Mouse (Mus musculus) gastrocnemius, adult 18-20 months (tissue): ENCODE measurements around the gene Snn. TPM values are rescaled to one million over a fixed set of nuclear protein-coding genes. Genes with fewer than 3 reads are reported as not detected.
"Not testable (repeated sequence)": the region's sequence is repeated elsewhere in the genome, so short reads cannot be mapped to it uniquely, and the experiment has no call there.

Source experiments
- DNase-seq: peaks from one replicate; pipeline ENCODE4 v3.0.0; 2021; ENCODE audit warnings: low spot score
- long read RNA-seq, 2 experiments: library from polyadenylated mRNA; stranded (forward); transcript quantifications; one replicate each; pipeline ENCODE4 v2.0.0; 2021
- total RNA-seq, 2 experiments: library from RNA; stranded (reverse); gene quantifications; 2 replicates each; pipeline ENCODE4 v1.2.3; 2021

Gene Snn
- 1 to 10 TPM; 2.4 to 3.4 TPM for total RNA-seq
- long read RNA-seq, experiment 1, partial matches to known transcripts = 0 of 1 reads
- long read RNA-seq, experiment 1, other reads (novel, unspliced or antisense) = 0 of 1 reads
- long read RNA-seq, experiment 2, partial matches to known transcripts = 0 of 2 reads
- long read RNA-seq, experiment 2, other reads (novel, unspliced or antisense) = 1 of 2 reads

DNA sequence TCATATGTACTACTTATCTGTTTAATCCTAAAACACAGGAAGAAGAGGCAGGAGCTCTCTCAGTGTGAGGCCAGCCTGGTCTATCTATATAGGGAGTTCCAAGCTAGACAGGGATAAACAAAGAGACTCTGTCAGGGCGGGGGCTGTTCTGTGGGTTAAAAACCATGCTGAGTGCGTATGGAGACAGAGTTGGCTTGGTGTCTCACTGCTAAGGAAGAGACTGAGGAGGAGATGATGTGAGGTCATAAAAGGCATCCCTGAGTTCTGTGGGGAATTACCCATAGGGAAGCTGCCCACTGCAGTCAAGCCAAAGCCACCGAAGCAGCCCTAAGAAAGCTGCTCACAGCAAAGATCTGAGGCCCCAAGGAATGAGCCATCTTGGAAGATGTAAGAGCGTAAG lies at the start of gene Snn:
Snn (plus strand) TSS at position 301 of the 400 bp plus-strand sequence.
- no peak for DNase-seq

DNA sequence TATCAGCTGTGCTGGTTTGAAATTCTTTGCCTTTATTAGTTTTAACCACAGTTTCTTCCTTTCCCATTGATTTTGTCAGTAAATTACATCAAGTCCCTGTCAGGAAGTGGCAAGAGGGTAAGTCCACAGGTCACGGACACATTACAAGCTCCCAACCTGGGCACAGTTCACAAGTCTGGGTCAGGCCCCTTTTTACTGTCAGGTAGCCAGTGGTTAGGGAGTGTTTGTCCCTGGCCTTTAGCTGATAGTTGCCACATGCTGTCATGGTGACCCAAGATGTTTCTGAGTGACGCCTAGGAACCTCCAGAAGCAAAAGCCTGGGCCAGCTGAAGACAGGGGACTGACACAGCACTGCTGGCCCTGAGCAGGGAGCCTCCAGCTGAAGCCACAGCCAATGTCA lies 49.5 kb upstream of the Snn start:
- no peak for DNase-seq

DNA sequence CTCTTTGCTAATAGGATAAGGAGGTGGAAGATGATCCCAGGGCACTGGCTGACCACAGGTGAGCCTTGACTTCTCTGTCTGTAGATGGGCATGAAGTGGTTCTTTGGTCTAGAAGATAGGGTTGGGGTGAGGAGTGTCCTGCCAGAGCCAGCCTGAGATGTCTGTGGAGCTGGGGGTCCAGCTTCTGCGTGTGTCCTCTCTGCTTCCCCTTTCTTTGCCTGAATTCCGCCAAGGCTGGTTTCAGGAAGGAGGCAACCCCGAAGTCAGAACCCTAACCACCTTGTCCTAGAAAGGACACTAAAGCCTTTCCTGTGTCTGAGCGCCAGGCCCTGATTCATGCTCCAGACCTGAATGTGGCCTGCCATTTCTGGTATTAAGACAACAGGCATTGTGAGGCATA lies 48.8 kb upstream of the Snn start:
- no peak for DNase-seq

DNA sequence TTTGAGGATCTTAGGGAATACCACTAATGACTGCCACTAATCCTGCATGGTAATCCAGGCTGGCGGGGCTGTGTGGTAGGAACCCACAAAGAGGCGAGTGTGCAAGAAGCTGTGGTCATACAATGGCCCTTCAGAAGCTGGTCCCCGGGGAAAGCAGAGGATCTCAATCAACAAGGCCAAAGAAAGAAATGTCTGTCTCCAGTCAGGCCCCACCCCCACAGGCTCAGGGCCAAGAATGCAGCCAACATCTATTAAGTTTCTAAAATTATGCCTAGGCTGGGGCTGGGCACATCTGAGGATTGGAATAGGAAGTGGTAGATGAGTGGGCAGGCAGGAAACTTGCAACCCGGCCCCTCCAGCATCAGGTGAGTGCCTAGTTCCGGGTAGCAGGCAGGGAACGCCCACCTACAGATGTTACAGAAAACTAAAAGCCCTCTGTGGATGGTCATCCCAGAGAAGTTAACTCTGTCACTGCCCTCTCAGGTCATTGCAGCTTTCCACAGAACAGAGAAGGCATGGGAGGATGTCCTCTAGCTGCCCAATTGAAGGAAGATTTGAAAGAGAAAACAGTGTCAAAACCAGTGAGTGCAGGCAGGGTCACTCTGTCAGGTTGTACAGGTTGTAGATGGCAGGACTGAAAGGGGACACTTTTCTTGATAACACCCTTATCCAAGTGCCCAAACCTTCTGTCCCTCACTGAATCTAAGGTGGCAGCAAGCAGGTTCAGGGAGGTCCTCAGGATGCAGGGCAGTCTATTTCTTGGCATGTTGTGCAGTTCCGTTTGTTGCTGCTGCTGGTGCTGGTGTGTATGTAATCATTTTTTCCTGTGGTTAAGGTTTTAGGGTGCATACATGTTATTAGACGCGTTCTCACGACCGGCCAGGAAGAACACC lies 47.9 kb upstream of the Snn start:
- peak; percentile 45 for DNase-seq

DNA sequence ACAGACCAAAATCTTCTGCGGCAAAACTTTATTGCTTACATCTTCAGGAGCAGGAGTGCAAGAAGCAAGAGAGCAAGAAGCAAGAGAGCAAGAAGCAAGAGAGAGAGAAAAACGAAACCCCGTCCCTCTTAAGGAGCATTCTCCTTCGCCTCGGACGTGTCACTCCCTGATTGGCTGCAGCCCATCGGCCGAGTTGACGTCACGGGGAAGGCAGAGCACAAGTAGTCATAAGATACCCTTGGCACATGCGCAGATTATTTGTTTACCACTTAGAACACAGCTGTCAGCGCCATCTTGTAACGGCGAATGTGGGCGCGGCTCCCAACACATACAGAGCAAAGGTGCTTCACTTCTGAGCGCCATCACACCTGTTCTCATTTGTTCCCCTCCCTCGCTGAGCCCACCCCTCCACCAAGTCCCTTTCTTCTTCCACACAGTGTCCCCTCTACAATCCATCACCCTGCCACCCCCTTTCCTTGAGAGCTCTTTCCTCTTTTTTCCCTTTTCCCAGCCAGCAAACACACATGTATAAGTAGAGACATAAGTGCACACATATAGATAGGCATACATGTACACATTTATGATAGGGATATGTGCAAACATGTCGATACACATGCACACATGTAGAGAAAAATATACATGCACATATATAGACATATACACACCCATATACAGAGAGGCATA lies 47.1 kb upstream of the Snn start:
- DNase-seq = not testable (repeated sequence)

DNA sequence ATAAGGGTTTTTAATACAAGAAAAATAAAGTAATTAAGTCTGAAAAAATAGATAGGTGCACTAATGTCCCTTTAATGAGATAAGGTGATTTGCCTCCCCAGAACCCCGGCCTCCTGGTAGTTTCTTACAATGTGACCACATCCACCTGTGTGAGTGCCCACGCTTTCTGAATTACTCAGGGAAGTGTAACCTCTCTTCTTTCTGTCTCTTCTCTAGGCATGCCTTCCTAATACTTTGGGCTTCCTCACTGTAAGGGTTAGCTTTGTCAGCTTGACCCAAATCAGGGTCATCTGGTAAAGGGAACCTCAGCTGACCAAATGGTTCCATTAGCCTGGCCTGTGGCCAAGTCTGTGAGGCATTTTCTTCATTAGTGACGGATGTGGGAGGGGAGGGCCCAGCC lies 46.3 kb upstream of the Snn start:
- DNase-seq = no peak

DNA sequence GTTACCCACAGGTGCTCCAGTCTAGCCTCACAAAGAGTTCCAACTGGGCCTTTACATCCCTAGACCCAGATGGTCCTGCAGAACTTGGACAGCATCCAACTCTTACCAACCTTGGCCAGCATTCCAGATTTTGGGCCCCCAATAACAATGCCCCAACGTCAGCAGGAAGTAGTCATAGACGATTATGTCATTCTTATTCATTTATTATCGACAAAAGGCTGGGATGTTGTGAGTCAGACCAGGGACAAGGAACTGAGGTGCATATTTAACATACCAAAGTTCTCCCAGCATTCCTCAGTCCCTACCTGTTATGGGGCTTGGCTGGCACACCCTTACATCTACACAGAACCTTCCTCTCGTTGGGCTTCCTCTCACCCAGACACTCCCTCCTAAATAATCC lies 44.4 kb upstream of the Snn start:
- no peak for DNase-seq

DNA sequence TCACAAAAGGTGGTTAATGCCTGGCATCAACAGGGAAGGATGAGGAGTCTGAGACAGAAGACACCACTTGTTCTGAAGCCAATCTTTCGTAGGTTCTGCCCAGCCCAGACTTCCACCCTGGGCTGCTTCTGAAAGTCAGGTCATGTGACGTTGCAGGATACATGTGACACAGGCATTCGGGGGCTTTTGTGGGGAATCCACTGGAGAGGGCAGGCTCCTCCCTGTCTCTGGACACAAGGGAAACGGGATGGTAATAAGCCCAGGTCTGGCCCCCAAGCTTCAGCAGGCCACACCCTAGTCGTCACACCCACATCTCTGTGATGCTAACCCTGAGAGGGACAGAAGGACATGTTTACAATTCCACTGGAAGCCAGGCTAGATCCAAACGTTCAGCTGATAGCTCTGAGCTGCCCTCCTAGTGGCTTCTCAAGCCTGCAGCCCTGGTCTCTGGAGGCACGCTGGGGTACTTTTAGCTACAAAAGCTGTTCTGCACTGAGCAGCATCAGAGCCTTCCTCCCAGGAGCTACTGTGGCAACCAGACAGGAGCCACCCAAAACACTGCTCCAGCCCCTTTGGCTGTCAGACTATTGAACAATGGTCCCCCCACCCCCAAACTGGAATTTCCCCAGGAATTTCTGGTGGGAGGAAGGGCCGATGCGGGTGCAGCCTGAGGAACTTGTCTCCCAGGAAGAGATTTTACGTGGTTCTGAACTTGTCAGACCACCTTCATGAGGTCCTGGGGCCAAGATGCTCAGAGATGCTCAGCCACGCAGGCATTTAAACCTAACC lies 42.7 kb upstream of the Snn start:
- no peak for DNase-seq

DNA sequence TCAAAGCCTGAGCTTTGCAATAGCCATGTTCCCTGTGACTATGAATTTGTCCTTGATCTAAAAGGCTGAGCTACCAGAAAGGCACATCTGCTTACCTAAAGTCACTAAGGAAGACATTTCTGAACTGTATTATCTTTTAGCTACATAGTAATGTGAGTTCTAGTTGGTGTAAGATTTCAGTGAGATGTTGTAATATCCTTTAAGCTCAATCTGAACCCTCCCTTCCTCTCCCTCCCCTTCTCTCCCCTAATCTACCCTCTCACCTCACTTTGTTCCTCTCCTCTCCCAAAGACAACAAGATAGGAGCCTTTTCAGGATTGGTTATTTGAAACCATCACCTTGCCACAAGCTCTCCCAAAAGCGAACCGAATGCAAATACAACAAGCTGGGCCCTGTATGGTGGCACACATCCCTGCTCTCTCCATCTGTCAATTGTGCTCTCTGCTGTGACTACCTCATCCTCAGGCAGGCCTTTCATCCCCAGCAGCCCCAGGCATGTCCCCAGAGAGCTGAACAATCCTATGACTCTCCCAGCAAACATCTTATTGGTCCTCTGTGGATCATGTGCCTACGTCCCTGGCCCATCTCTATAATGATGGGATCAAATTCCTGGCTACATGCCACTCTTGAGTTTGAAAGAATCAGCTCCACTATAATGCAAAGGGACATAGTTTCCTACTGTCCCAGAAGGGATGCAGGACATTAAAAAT lies 39.2 kb upstream of the Snn start:
- DNase-seq = no peak

DNA sequence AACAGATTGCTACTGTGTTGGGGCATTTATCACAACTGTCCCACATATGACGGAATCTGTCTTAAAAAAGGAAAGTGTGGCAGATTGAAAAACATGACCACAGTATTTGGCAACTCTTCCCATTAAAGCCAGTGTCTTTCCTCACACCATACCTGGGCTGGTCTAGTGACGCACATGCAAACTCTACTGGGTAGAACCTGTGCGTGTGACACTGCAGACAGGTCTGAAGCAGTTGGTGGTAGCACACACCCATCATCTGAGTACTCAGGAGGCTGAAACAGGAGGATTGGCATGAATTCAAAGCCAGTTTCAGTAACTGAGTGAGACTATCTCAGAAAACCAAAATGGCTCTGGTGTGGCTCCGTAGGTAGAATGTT lies 38.6 kb upstream of the Snn start:
- DNase-seq = no peak

DNA sequence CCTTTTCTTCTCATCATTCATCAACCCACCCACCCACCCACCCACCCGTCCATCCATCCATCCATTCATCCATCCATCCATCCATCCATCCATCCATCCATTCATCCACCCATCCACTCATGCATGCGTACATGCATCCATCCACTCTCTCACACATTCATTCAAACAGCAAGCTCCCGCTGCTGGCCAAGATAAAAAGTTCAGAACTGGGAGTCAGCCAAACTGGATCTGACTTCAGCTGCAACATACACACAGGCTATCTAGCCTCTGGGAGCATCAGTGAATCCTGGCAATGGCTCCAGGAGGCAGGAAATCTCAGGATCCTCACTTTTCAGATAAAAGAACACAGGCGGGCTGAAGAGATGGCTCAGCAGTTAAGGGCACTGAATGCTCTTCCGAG lies 37.1 kb upstream of the Snn start:
- no peak for DNase-seq

DNA sequence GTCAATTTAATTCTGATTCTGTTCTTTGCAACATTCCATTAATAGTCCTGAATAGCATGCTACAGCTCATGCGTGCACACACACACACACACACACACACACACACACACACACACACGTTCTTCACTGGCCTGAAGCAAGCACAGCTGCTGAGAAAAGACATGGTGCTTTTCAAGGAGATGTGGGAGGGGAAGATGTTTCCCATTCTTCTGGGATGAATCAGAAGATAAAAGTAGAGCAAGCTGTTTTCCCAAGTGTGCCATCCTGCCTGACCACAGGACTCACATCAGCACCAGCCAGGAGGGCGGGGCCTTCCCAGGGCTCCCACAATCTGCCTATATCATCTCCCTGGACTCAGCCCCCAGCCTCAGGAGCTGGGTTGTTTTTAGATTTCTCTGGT lies 35.9 kb upstream of the Snn start:
- peak; percentile 51 for DNase-seq

DNA sequence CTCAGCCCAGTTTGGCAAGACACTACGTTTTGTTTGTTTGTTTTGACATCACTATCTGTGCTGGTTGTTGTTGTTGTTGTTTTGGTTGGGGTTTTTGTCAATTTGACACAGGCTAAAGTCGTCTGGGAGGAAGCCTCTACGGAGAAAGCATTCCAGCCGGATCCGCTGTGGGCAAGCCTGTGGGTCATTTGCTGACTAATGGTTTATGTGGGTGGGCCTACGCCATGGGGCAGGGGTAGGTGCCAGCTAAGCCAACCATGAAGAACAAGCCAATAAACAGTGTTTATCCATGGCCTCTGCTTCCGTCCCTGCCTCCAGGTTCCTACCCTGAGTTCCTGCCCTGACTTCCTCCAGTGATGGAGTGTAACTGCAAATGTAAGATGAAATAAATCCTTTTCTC lies 32.5 kb upstream of the Snn start:
- DNase-seq = no peak

DNA sequence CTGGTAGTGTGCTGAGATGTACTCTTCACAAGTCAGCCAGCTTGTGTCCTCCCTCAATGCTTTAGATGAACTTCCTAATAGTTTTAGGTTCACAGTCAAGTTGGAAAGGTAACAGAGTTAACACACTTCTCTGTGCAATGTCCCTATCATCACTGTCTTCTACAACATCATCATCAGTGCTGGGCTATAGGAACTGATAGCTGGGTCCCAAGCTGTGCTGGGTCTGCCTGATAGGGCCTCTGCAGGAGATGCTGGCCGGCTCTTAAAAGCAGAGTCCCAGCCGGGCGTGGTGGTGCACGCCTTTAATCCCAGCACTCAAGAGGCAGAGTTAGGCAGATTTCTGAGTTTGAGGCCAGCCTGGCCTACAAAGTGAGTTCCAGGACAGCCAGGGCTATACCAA lies 29.9 kb upstream of the Snn start:
- DNase-seq = no peak

DNA sequence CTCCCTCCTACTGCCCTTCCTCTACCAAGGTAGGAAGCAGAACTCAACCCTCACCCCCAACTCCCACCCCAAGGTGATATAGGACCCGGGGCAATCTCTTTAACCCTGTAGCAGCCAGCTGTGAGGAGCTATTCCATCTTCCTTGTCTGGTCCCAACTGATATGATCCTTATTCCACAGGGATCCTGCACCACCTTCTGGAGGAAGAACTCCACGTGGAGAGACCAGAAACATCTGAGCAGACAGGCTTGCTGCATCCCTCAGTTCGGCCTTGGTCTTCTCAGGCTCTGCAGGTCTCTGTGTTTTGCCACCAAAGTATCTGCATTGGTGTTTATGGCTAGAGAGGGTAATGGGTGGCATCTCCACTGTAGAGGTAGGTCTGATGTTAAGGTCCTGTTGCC lies 29.4 kb upstream of the Snn start:
- DNase-seq = no peak

DNA sequence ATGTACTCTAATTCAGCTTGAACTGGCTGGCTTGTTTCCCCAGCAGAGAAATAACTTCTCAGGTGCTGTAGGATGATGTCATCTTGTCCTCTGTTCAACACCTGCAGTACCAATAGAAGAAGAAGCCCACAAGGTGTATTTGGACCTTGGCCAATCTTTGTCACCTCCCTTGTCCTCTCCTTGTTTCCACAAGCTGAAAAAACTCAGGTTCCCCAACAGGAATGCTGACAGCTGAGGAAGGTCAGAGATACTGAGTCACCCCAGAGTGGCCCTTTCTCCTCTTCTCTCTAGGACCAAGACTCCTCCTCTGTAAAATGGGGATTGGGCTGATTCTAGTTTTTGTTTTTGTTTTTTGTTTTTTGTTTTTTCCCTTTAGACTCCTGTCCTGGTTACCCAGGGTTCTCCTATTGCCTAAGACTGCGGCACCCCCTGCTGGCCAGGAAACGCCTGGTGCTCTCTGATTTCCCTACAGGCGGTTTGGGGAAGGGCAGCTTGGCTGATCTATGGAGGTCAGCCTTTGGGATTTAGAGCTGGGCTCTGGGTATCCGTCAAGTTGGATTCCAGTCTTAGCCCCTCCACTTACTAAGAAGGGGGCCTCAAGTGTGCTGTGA lies 26.4 kb upstream of the Snn start:
- peak; percentile 87 for DNase-seq

DNA sequence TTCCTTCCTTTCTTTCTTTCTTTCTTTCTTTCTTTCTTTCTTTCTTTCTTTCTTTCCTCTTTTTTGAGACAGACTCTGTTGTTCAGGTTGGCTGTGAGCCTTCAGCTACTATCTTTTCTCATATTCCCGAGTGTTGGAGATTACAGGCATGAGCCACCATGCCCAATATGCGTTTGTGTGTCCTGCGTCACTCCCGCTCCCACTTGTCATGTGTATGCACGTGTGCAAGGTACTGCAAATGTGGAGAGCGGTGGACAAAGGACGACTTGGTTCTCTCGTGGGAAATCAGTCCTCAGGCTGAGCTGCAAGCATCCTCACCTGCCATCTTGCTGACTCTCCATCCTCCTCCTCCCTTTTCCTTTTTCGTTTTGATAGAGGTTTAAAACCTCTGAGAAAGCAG lies 25.5 kb upstream of the Snn start:
- DNase-seq = no peak

DNA sequence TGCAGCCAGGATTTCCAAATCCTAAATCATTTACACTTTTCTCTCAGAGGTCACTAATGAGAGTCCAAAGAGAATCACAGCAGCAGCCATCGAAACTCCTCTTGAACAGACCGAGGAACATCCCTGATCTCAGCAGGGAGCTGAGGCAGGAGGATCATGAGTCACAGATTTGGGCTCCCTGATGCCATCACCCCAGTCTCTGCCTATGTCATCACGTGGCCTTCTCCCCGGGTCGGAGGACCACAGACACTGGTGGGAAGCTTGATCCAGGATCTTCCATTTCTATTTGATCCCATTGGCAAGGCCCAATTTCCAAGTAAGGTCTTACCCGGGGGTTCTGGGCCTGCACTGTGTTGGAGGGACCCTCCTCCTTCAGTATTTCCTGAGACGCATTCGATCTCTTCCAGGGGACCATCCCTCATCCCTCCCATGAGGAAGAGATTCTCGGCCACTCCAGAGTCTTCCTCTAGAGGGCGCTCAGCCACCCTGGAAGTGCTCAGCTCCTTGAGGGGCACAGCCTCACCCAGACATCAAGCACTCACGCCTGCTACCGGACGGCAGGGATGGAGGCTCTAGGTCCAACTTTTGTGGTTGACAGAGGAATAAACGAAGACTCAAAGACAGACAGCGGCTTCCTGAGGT lies 24.8 kb upstream of the Snn start:
- peak; percentile 68 for DNase-seq

DNA sequence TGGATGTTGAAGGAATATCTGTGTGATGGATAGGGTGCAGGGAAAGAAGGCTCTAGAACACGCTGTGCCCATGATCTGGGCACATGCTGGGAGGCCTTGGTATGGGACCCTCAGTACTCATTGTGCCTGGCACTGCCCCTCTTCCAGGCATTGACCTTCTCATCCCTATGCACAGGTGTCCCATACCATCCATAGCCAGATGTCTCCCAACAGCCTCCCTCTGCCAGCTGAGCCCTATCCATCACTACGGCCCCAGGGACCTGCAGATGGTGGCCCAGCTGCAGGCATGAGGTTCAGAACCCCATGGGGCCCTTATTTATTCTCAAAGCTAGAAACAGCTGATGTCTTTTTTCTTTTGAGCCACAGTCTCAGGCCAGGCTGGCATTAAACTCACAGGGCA lies 20.1 kb upstream of the Snn start:
- no peak for DNase-seq

DNA sequence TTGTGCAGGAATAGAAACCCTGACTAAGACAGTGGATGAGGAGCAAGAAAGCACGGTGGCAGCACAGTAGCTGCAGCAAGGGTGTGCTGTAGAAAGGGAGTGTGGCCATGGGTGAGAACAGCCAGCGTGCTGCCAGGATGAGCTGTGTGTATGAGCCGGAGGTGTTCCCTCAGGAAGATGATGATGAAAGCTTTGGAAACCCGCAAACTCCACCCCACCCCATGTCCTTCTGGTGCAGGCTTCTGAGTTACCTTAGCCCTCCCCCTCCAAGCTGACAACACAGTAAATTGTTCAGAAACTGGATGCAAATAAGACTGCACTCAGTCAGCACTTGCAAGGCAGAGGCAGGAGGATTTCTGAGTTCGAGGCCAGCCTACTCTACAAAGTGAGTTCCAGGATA lies 17.5 kb upstream of the Snn start:
- no peak for DNase-seq
